Mouse (Mus musculus): ENCODE results near the gene Socs3. TPM values are rescaled to one million over a fixed set of nuclear protein-coding genes. Genes with fewer than 3 reads are reported as not detected.

Socs3 gene
- polyA plus RNA-seq, 1 experiment, result 27.3 TPM

GRCm38 (mm10) chr11:117989241-117989640, 19.4 kb upstream of the Socs3 start:
- peak in 2 of 3 experiments; percentile 55 to 75 for TF ChIP-seq MYOD1 (IDR thresholded peaks at IDR 0.05; ENCODE audit: control insufficient read depth in 1 of 3, insufficient read length in 2 of 3, low read depth in 2 of 3)
- no peak for TF ChIP-seq CEBPB (IDR thresholded peaks at IDR 0.05; ENCODE audit: insufficient read depth, poor library complexity, severe bottlenecking)
- no peak for TF ChIP-seq E2F4 (IDR thresholded peaks at IDR 0.05; ENCODE audit: insufficient read depth)
- TF ChIP-seq POLR2AphosphoS2 (IDR thresholded peaks at IDR 0.05; ENCODE audit: insufficient read length, low read depth), result no peak
- Histone ChIP-seq H3ac (ENCODE audit: control insufficient read depth, insufficient read length) (no peak overlapping the region), H3K36me3 (ENCODE audit: control insufficient read depth, insufficient read depth) (no peaks in the 10 kb centered on the region), H3K27me3 (ENCODE audit: control insufficient read depth, insufficient read depth, insufficient read length) (no peaks in the 10 kb centered on the region), H3K4me2 (ENCODE audit: low read depth) (peak overlapping the region; percentile 87), H3K79me2 (ENCODE audit: control insufficient read depth, insufficient read depth) (peaks cover 70% of the 10 kb centered on the region), H3K4me3 (no peak overlapping the region)

DNA sequence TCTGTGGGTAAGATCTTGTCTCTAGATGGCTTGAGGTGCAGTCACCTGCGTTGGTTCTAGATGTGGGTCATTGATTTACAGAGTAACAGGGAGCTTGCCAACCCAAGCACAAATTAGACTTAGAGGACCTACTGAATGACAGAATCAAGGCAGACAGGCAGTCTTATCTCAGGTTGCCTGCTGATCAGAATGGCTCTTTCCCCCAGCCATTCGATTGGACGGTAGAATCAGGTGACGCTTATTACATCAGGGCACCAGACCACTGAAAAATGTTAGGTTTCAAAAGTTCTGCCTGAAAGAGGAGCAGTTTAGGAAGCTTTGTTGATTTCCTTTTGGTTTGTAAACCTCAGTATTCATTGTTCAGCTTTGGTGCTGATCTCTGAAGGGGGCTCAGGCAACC, 18.1 kb upstream of the Socs3 start:
- Histone ChIP-seq H3ac (ENCODE audit: control insufficient read depth, insufficient read length) (no peak overlapping the region), H3K79me2 (ENCODE audit: control insufficient read depth, insufficient read depth) (peaks cover 57% of the 10 kb centered on the region), H3K27me3 (ENCODE audit: control insufficient read depth, insufficient read depth, insufficient read length) (no peaks in the 10 kb centered on the region), H3K4me2 (ENCODE audit: low read depth) (peak overlapping the region; percentile 87), H3K36me3 (ENCODE audit: control insufficient read depth, insufficient read depth) (no peaks in the 10 kb centered on the region), H3K4me3 (peak overlapping the region; percentile 53)
- TF ChIP-seq MYOG (IDR thresholded peaks at IDR 0.05; ENCODE audit: control insufficient read depth in 1 of 3, insufficient read depth in 1 of 3, insufficient read length in 2 of 3, low read depth in 2 of 3) (no peak), USF1 (IDR thresholded peaks at IDR 0.05; ENCODE audit: low read depth) (peak; percentile 86)

DNA sequence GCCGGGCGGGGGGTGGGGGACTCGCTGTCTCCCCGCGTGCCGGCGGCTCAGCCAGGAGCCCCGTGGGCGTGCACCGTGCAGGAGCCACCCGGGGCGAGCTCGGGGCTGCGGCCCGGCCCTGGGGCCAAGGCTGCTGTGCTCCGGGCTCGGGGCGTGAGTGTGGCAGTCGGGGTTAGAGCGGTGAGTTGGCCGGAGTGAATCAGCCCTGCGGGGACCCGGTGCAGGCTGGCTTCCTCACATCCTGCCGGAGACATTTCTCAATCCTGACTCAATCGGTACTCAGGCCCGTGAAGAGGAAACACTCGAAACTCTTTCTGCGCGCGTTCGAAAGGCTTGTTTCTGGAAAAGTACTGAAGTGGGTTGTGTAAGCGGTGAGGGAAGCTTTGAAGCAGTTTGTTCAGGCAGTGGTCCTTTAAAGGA, 17.2 kb upstream of the Socs3 start:
- peak overlapping the region; percentile 80 for H3ac ChIP-seq (ENCODE audit: control insufficient read depth, insufficient read length)
- TF ChIP-seq MYOG (IDR thresholded peaks at IDR 0.05; ENCODE audit: control insufficient read depth in 1 of 3, insufficient read depth in 1 of 3, insufficient read length in 2 of 3, low read depth in 2 of 3), result no peak
- no peaks in the 10 kb centered on the region for H3K36me3 ChIP-seq (ENCODE audit: control insufficient read depth, insufficient read depth)
- H3K79me2 ChIP-seq (ENCODE audit: control insufficient read depth, insufficient read depth), result peaks cover 48% of the 10 kb centered on the region
- H3K4me3 ChIP-seq, result peak overlapping the region; percentile 53
- H3K4me2 ChIP-seq (ENCODE audit: low read depth), result peak overlapping the region; percentile 87
- no peaks in the 10 kb centered on the region for H3K27me3 ChIP-seq (ENCODE audit: control insufficient read depth, insufficient read depth, insufficient read length)

- Histone ChIP-seq H3K79me2 (ENCODE audit: control insufficient read depth, insufficient read depth) (peaks cover 41% of the 10 kb centered on the region), H3K27me3 (ENCODE audit: control insufficient read depth, insufficient read depth, insufficient read length) (no peaks in the 10 kb centered on the region), H3K36me3 (ENCODE audit: control insufficient read depth, insufficient read depth) (no peaks in the 10 kb centered on the region), H3ac (ENCODE audit: control insufficient read depth, insufficient read length) (peak within 1 kb of the TSS; percentile 80), H3K4me3 (peak within 1 kb of the TSS; percentile 53), H3K4me2 (ENCODE audit: low read depth) (peak within 1 kb of the TSS; percentile 99)
- TF ChIP-seq TCF3 (IDR thresholded peaks at IDR 0.05; ENCODE audit: insufficient read length, low read depth), result peak; percentile 43
- no peak for TF ChIP-seq USF1 (IDR thresholded peaks at IDR 0.05; ENCODE audit: low read depth)
- peak; percentile 46 for TF ChIP-seq E2F4 (IDR thresholded peaks at IDR 0.05; ENCODE audit: insufficient read depth)
- no peak for TF ChIP-seq REST (IDR thresholded peaks at IDR 0.05; ENCODE audit: insufficient read depth, insufficient read length)
- peak in 2 of 3 experiments; percentile 96 to 98 for TF ChIP-seq MYOD1 (IDR thresholded peaks at IDR 0.05; ENCODE audit: control insufficient read depth in 1 of 3, insufficient read length in 2 of 3, low read depth in 2 of 3)
- peak; percentile 96 to 98 (median 98) for TF ChIP-seq MYOG (IDR thresholded peaks at IDR 0.05; ENCODE audit: control insufficient read depth in 1 of 3, insufficient read depth in 1 of 3, insufficient read length in 2 of 3, low read depth in 2 of 3)
- peak; percentile 73 for TF ChIP-seq POLR2A (IDR thresholded peaks at IDR 0.05; ENCODE audit: insufficient read length, low read depth)
- TF ChIP-seq MAX (IDR thresholded peaks at IDR 0.05; ENCODE audit: low read depth), result no peak
- peak; percentile 72 for TF ChIP-seq POLR2AphosphoS2 (IDR thresholded peaks at IDR 0.05; ENCODE audit: insufficient read length, low read depth)
- TF ChIP-seq SRF (IDR thresholded peaks at IDR 0.05; ENCODE audit: control insufficient read depth, insufficient read length, low read depth), result no peak
Measured at GRCm38 (mm10) chr11:117986126-117987031, 16.5 kb upstream of the Socs3 start, which contains the start of gene Pgs1. TSS of gene Pgs1 (plus strand) at chr11:117986292.

DNA sequence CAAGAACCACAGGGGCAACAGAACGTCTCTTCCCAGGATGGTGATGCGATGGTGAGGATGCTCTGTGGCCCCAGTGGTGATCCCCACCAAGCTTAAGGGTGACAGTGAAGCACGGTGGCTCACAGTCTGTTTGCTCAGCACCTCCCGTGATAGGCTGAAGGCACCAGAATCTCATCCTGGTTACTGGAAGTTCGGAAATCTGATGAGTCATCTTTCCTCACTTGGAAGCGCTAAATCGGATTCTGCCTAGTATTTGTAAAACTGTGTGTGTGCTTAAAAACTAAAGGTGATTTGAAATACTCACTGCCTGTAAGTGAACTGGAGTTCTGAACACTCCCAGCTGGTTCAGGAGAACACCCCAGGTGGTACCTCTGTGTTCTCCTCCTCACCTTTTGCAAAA, 13.9 kb upstream of the Socs3 start:
- TF ChIP-seq POLR2A (IDR thresholded peaks at IDR 0.05; ENCODE audit: insufficient read length, low read depth) (no peak), REST (IDR thresholded peaks at IDR 0.05; ENCODE audit: insufficient read depth, insufficient read length) (no peak), MAX (IDR thresholded peaks at IDR 0.05; ENCODE audit: low read depth) (no peak), CEBPB (IDR thresholded peaks at IDR 0.05; ENCODE audit: insufficient read depth, poor library complexity, severe bottlenecking) (no peak), POLR2AphosphoS2 (IDR thresholded peaks at IDR 0.05; ENCODE audit: insufficient read length, low read depth) (no peak), USF1 (IDR thresholded peaks at IDR 0.05; ENCODE audit: low read depth) (no peak), MYOG (IDR thresholded peaks at IDR 0.05; ENCODE audit: control insufficient read depth in 1 of 3, insufficient read depth in 1 of 3, insufficient read length in 2 of 3, low read depth in 2 of 3) (no peak), SRF (IDR thresholded peaks at IDR 0.05; ENCODE audit: control insufficient read depth, insufficient read length, low read depth) (no peak), TCF3 (IDR thresholded peaks at IDR 0.05; ENCODE audit: insufficient read length, low read depth) (no peak), TCF12 (IDR thresholded peaks at IDR 0.05; ENCODE audit: insufficient read depth, poor library complexity, severe bottlenecking) (no peak)
- Histone ChIP-seq H3K27me3 (ENCODE audit: control insufficient read depth, insufficient read depth, insufficient read length) (no peaks in the 10 kb centered on the region), H3K4me2 (ENCODE audit: low read depth) (peak overlapping the region; percentile 26), H3K4me3 (no peak overlapping the region), H3ac (ENCODE audit: control insufficient read depth, insufficient read length) (no peak overlapping the region), H3K36me3 (ENCODE audit: control insufficient read depth, insufficient read depth) (no peaks in the 10 kb centered on the region), H3K79me2 (ENCODE audit: control insufficient read depth, insufficient read depth) (peaks cover 17% of the 10 kb centered on the region)

All from myocyte (in vitro differentiated cells).